Mouse (Mus musculus): Measurements from ENCODE around the gene Adh7.

DNA sequence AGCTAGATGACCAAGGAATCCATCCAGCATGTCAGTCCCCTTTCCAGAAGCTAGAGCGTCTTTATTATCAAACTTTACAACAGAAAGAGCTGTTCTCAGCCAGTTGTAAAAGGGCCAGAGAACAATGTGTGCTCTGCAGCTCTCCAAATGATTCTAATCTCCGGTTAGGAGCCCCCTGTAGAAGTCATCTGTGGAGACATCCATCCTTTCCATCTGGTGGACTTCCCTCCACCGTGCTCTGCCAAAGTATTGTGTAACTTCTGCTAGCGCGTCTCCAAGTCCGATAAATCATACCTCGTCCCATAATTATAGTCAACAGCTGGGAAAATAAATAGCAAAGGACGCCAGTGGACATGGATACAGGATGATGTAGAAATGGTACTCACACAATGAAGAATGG is 31.2 kb downstream of the Adh7 start:
- TF ChIP-seq POLR2A (IDR thresholded peaks at IDR 0.05; ENCODE audit: control insufficient read depth, low read depth, low read length) (no peak), CTCF (IDR thresholded peaks at IDR 0.05; ENCODE audit: control insufficient read depth, insufficient read depth, insufficient replicate concordance, low read depth, low read length) (no peak)
